Mouse (Mus musculus): Measurements from ENCODE around the gene Cfap298. TPM values are rescaled to one million over a fixed set of nuclear protein-coding genes. Genes with fewer than 3 reads are reported as not detected.

Gene Cfap298
- polyA plus RNA-seq, 1 experiment, result 28.2 TPM

DNA sequence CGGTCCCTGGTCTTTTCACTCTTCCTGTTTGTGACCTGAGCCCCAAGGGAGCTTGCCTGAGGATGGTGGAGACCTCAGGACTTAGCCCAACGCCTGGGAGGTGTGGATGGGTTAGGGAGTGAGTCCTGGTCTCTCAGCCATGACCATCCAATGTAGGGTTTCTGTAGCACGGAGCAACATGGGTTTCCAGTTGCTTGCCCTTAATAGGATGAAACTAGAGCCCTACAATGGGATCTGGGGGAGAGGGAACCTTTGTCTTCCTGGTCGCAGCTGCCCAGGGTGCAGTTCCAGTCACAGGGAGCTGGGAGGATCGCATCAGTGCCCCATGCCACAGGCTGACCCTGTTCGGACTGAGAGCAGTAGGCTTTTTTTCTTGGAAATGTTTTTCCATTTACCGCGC is 17.8 kb downstream of the Cfap298 start:
- Histone ChIP-seq H3K4me1 (ENCODE audit: control insufficient read depth, insufficient read depth, low read length) (no peaks in the 10 kb centered on the region), H3K4me3 (ENCODE audit: insufficient read depth, low read length) (no peak overlapping the region), H3K27ac (ENCODE audit: insufficient read depth, low read length) (no peak overlapping the region)
- TF ChIP-seq POLR2A (IDR thresholded peaks at IDR 0.05; ENCODE audit: low read depth, low read length), result no peak
- TF ChIP-seq CTCF (IDR thresholded peaks at IDR 0.05; ENCODE audit: borderline replicate concordance, insufficient read depth, low read length), result no peak

DNA sequence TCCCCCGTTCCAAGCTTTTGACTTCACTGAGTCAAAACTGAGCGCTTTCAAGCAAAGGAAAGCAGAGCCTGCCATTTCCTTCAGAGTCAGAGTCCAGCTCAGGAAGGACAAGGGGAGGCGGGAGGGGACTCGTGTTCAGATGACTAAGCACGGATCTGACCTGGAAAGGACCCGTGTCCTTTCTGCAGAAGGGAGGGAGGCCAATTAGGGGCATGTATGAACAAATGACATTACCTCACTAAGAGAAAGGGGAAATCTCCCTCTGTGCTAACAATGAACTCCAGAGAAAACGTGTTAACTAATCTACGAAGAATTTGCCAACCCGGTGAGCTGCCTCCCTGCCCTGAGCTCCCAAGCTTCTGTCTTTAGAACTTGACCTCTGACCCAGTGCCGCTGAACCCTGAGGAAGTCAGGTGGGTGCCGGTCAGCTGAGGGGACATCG is 18.9 kb downstream of the Cfap298 start:
- Histone ChIP-seq H3K27ac (ENCODE audit: insufficient read depth, low read length) (no peak overlapping the region), H3K4me1 (ENCODE audit: control insufficient read depth, insufficient read depth, low read length) (no peaks in the 10 kb centered on the region), H3K4me3 (ENCODE audit: insufficient read depth, low read length) (no peak overlapping the region)
- TF ChIP-seq CTCF (IDR thresholded peaks at IDR 0.05; ENCODE audit: borderline replicate concordance, insufficient read depth, low read length) (no peak), POLR2A (IDR thresholded peaks at IDR 0.05; ENCODE audit: low read depth, low read length) (no peak)

DNA sequence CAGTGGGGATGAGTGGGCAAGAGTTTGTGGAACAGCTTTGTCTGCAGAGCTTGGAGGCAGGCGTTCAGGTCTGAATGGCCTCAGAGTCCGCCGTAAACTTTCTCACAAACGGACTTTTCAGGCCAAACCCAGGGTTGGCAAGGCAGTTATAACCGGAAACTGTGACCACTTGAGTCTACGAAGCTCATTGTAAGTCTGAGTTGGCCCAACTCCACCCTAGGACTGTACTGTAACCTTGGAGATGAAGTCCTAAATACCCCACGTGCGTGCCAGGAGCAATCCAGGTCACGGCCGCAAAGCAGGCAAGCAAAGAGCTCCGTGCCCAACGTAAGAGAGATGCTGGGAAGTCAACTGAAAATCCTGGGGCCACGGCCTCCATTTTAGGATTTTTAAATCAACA is 23.1 kb downstream of the Cfap298 start:
- Histone ChIP-seq H3K27ac (ENCODE audit: insufficient read depth, low read length) (no peak overlapping the region), H3K4me3 (ENCODE audit: insufficient read depth, low read length) (no peak overlapping the region), H3K4me1 (ENCODE audit: control insufficient read depth, insufficient read depth, low read length) (no peaks in the 10 kb centered on the region)
- TF ChIP-seq POLR2A (IDR thresholded peaks at IDR 0.05; ENCODE audit: low read depth, low read length), result no peak

DNA sequence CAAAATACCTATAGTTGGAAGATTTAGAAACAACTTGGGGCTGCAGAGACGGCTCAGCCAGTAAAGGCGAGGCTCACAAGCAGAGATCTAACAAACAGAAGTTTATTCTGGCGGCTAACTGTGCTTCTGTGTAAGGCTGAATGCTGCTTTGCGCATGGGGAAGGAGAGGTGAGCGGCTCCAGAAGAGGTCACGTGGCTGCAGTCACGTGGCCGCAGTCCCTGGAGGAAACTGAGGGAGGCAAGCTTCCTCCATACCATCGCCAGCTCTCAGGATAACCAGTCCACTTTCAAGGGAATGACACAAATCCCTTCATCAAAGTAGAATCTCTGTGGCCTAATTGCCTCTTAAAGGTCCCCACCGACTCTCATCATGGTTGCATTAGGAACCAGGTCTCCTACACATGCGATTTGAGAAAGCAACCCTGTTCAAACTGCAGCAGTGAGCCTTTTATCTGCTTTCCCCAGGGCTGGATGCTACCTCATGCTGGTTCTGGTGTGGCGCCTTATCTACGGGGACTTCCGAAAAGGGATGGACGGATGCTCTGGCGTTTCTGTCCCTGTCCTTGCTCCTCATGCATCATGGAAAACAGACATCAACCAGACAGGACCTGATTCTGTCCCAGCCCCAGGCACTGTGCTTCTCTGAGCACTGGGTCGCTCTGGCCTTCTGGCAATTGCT is 23.9 kb downstream of the Cfap298 start:
- no peak for TF ChIP-seq POLR2A (IDR thresholded peaks at IDR 0.05; ENCODE audit: low read depth, low read length)
- no peak for TF ChIP-seq CTCF (IDR thresholded peaks at IDR 0.05; ENCODE audit: borderline replicate concordance, insufficient read depth, low read length)
- Histone ChIP-seq H3K4me3 (ENCODE audit: insufficient read depth, low read length) (no peak overlapping the region), H3K4me1 (ENCODE audit: control insufficient read depth, insufficient read depth, low read length) (no peaks in the 10 kb centered on the region), H3K27ac (ENCODE audit: insufficient read depth, low read length) (no peak overlapping the region)

DNA sequence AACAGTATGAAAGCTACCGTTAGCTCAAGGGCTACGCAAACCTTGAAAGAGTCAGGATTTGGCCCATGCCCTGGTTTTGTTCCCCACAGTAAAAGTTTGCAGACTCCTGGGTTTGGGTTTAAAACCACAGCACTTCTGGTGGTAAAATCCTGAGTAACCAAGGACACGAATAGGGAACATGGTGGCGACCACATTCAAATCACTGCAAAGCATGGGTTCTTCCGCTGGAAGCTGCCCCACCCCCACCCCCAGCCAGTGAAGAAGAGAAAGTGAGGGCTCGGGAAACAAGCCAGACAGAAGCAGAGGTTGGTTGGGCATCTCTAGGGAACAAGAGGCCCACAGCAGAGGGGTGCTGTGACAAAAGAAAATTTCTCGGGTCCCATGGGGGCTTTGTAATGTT is 27.7 kb downstream of the Cfap298 start:
- Histone ChIP-seq H3K4me3 (ENCODE audit: insufficient read depth, low read length) (no peak overlapping the region), H3K27ac (ENCODE audit: insufficient read depth, low read length) (no peak overlapping the region), H3K4me1 (ENCODE audit: control insufficient read depth, insufficient read depth, low read length) (no peaks in the 10 kb centered on the region)
- no peak for TF ChIP-seq CTCF (IDR thresholded peaks at IDR 0.05; ENCODE audit: borderline replicate concordance, insufficient read depth, low read length)
- TF ChIP-seq POLR2A (IDR thresholded peaks at IDR 0.05; ENCODE audit: low read depth, low read length), result no peak

DNA sequence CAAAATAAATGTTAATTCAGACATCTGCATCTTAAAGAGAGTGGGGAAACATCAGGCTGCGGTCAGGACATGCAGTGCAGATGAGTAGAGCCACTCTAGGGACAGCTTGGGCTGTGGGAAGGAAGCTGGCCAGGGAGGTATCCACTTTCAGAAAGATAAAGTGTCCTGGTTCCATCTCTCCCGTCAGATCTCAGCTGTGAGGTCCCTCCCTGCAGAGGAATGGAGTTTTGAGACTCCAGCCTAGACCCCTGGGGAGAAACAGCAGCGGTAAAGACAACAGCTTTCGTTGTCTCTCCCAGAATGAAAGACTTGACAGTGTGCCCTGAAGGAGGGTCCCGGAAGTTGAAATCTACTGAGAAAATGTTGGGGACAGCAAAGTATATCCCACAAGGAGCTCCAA is 31.6 kb downstream of the Cfap298 start:
- H3K4me3 ChIP-seq (ENCODE audit: insufficient read depth, low read length), result no peak overlapping the region
- TF ChIP-seq CTCF (IDR thresholded peaks at IDR 0.05; ENCODE audit: borderline replicate concordance, insufficient read depth, low read length), result no peak
- no peak for TF ChIP-seq POLR2A (IDR thresholded peaks at IDR 0.05; ENCODE audit: low read depth, low read length)

DNA sequence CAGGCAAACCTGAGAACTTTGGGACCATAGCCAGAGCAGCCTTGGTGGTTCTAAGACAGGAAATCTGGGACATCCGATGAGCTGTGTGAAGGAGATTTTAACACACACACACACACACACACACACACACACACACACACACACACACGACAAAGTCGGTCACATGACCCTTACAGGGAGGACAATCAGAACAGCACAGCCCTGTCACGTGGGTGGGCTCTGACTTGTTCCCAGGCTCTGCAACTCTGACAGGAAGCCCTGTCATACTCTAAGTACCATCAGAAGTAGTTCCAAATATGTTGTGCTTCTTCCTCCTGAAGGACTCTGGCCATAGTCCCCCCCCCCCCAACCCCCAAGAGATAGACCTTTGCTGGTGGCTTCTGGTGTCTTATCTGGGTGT is 33.5 kb downstream of the Cfap298 start:
- H3K4me3 ChIP-seq (ENCODE audit: insufficient read depth, low read length), result no peak overlapping the region
- TF ChIP-seq CTCF (IDR thresholded peaks at IDR 0.05; ENCODE audit: borderline replicate concordance, insufficient read depth, low read length), result no peak
- TF ChIP-seq POLR2A (IDR thresholded peaks at IDR 0.05; ENCODE audit: low read depth, low read length), result no peak
- H3K4me1 ChIP-seq (ENCODE audit: control insufficient read depth, insufficient read depth, low read length), result no peaks in the 10 kb centered on the region
- H3K27ac ChIP-seq (ENCODE audit: insufficient read depth, low read length), result no peak overlapping the region

More for the DNA sequence above, 31.6 kb downstream of the Cfap298 start:
- no peak overlapping the region for H3K27ac ChIP-seq (ENCODE audit: insufficient read depth, low read length)
- no peaks in the 10 kb centered on the region for H3K4me1 ChIP-seq (ENCODE audit: control insufficient read depth, insufficient read depth, low read length)

DNA sequence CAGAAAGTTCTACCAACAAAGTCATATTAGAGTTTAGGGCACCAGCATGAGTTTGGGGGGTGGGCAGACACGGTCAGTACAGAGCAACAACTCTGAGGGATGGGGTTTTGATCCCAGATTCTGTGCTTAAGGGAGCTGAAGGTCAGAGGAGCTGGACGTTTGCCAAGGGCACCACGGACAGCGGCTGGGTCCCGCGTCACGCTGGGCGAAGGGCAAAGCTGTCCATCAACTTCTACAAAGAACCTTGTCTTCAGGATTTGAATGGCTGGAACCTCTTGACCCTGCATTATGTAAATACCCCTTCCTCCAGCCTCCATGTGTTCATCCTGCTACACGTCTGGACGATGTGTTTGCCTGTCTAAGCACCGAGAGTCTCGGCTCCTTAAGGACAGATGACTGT is 35.4 kb downstream of the Cfap298 start:
- no peak overlapping the region for H3K27ac ChIP-seq (ENCODE audit: insufficient read depth, low read length)
- TF ChIP-seq CTCF (IDR thresholded peaks at IDR 0.05; ENCODE audit: borderline replicate concordance, insufficient read depth, low read length), result no peak
- no peak for TF ChIP-seq POLR2A (IDR thresholded peaks at IDR 0.05; ENCODE audit: low read depth, low read length)

DNA sequence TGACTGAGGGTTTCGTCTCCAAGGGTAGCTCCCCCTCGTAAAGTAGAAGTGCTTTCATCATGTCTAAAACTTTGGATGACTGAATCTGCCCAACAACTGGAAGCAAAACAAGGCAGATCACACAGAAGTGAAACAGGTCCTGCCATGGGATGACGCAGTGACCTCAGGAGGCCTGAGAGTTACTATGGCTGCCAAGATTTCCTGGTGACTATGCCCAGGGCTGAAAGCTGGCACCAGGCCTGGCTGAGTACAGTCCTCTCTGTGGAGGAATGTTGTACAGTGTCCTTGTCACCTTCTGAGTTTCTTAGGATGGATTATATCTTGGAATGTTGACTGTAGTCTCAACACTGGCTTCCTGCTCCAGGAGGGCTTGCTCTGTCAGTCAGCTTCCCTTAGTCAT is 37.3 kb downstream of the Cfap298 start:
- Histone ChIP-seq H3K4me1 (ENCODE audit: control insufficient read depth, insufficient read depth, low read length) (no peaks in the 10 kb centered on the region), H3K27ac (ENCODE audit: insufficient read depth, low read length) (no peak overlapping the region), H3K4me3 (ENCODE audit: insufficient read depth, low read length) (no peak overlapping the region)
- TF ChIP-seq CTCF (IDR thresholded peaks at IDR 0.05; ENCODE audit: borderline replicate concordance, insufficient read depth, low read length), result no peak
- TF ChIP-seq POLR2A (IDR thresholded peaks at IDR 0.05; ENCODE audit: low read depth, low read length), result no peak

More for the DNA sequence above, 35.4 kb downstream of the Cfap298 start:
- Histone ChIP-seq H3K4me3 (ENCODE audit: insufficient read depth, low read length) (no peak overlapping the region), H3K4me1 (ENCODE audit: control insufficient read depth, insufficient read depth, low read length) (no peaks in the 10 kb centered on the region)

DNA sequence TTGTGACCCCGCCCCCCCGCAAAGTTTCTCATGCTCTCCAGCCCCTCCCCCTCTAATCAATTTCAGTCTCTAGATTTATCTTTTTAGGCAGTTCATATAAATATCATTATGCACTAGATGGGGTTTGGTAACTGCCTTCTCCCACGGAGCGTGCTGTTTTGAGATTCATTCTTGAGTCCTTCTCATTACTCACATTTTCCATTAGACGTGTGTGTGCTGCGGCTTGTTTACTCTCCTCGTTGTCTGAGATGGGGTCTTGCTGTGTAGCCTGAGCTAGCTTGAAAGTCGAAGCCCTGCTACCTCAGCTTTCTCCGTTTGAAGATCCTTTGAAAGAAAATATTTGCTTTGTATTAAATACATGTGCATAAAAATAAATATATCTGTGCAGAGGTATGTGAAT is 41.1 kb downstream of the Cfap298 start:
- no peak overlapping the region for H3K27ac ChIP-seq (ENCODE audit: insufficient read depth, low read length)
- no peak for TF ChIP-seq CTCF (IDR thresholded peaks at IDR 0.05; ENCODE audit: borderline replicate concordance, insufficient read depth, low read length)
- TF ChIP-seq POLR2A (IDR thresholded peaks at IDR 0.05; ENCODE audit: low read depth, low read length), result no peak

More for the DNA sequence above, 41.1 kb downstream of the Cfap298 start:
- H3K4me1 ChIP-seq (ENCODE audit: control insufficient read depth, insufficient read depth, low read length), result peaks cover 2% of the 10 kb centered on the region; the same call in 1 of the 2 replicates
- H3K4me3 ChIP-seq (ENCODE audit: insufficient read depth, low read length), result no peak overlapping the region
